Mouse (Mus musculus) E14TG2a.4 (cell line): Measurements from ENCODE around the gene Plxna3.

Experiments used
- H3K27me3 ChIP-seq: 2 replicates; pipeline ENCODE4 v1.6.1; 2014; ENCODE audit warnings: low read length, control low read depth; ENCODE audit not compliant: insufficient read depth
- H3K36me3 ChIP-seq: 2 replicates; pipeline ENCODE4 v1.6.1; 2014; ENCODE audit warnings: low read length, control low read depth; ENCODE audit not compliant: insufficient read depth
- H3K4me1 ChIP-seq: replicated peaks from 2 replicates; pipeline ENCODE4 v1.6.1; 2014; ENCODE audit warnings: low read depth, low read length, control low read depth
- H3K4me3 ChIP-seq: replicated peaks from 2 replicates; pipeline ENCODE4 v1.5.1; 2014; ENCODE audit warnings: mild to moderate bottlenecking, low read length
- H3K9me3 ChIP-seq: 2 replicates; pipeline ENCODE4 v1.6.1; 2014; ENCODE audit warnings: low read length, control low read depth
- CTCF ChIP-seq: conservative IDR thresholded peaks from 2 replicates; pipeline ENCODE4 v1.5.1; 2014; ENCODE audit warnings: low read length
- NANOG ChIP-seq: IDR thresholded peaks from 2 replicates; pipeline ENCODE4 v1.6.1; 2014; ENCODE audit warnings: borderline replicate concordance, low read length, mixed read lengths
- POU5F1 ChIP-seq: IDR thresholded peaks from 2 replicates; pipeline ENCODE4 v1.6.1; 2014; ENCODE audit warnings: low read length, borderline replicate concordance

Plxna3 gene

GRCm38 (mm10) chrX:74359171-74359570 lies 30.3 kb downstream of the Plxna3 start:
- no peaks in the 10 kb centered on the region for H3K27me3 ChIP-seq
- TF ChIP-seq POU5F1 (no peak), CTCF (no peak), NANOG (no peak)

DNA sequence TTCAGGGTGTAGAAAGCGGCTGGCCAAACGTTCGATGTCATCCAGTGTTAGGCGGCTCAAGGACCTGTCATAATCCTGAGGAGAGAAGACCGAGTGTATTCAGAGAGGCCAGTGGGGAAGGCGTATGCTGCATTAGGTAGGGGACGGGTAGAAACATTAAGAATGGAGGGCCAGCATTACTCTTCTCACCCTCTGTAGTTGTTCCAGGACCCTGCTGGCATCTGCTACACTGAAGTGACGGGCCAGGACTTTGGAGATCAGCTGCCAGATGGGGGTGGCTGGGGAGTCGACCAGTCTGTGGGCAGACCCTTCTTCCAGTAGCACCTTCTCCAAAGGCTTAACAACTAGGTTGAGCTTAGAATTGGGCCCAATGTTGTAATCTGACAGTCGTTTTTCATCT lies 38.6 kb downstream of the Plxna3 start:
- no peak for TF ChIP-seq POU5F1
- Histone ChIP-seq H3K4me3 (peak overlapping the region; percentile 81), H3K36me3 (peaks cover 33% of the 10 kb centered on the region), H3K4me1 (peaks cover 27% of the 10 kb centered on the region), H3K27me3 (no peaks in the 10 kb centered on the region), H3K9me3 (no peaks in the 10 kb centered on the region)

More at GRCm38 (mm10) chrX:74359171-74359570, 30.3 kb downstream of the Plxna3 start:
- no peaks in the 10 kb centered on the region for H3K9me3 ChIP-seq
- no peaks in the 10 kb centered on the region; the same call in 1 of the 2 replicates for H3K4me1 ChIP-seq
- no peaks in the 10 kb centered on the region for H3K36me3 ChIP-seq
- no peak overlapping the region for H3K4me3 ChIP-seq

GRCm38 (mm10) chrX:74368209-74368909 lies 39.5 kb downstream of the Plxna3 start:
- no peaks in the 10 kb centered on the region for H3K9me3 ChIP-seq
- H3K27me3 ChIP-seq = no peaks in the 10 kb centered on the region
- H3K4me1 ChIP-seq = peaks cover 29% of the 10 kb centered on the region
- peak overlapping the region; percentile 81 for H3K4me3 ChIP-seq
- no peak for TF ChIP-seq NANOG
- TF ChIP-seq CTCF = no peak
- no peak for TF ChIP-seq POU5F1
- peaks cover 33% of the 10 kb centered on the region for H3K36me3 ChIP-seq

DNA sequence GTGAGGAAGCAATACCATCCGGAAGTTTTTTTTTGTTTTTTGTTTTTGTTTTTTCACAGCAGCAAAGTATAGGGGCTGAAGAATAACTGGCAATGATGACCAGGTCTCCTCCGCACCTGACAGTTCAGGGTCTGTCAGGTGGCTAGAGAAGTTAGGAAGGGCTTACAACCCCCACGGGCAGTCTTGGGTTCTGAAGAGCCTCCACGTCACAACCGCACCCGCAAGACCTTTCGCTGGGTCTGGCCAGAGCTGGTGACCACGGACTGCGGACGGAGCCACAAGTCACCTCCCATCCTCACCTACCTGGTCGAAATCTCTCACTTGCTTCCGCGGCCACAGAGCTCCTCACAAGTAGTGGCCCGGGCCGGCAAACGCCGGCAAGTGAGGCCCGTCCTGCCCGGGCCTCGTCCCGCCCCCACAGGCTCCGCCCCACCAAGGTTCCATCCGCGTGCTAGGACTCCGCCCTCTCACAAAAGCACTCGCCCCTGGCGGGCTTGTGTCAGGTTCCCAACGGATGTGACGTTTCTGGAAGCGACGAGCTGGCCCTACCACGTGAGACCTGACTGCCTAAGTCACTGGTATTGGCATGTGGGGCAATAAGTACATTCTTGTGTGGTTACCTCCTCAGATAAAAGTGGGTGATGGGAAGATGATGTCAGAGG lies 44.2 kb downstream of the Plxna3 start, which contains the start of the genes Ubl4a and Slc10a3:
TSS of gene Ubl4a (minus strand) at position 331 of the 662 bp plus-strand sequence.
TSS of gene Slc10a3 (minus strand) at position 462 of the 662 bp plus-strand sequence.
- H3K27me3 ChIP-seq = no peaks in the 10 kb centered on the region
- H3K36me3 ChIP-seq = peaks cover 11% of the 10 kb centered on the region
- peak within 1 kb of the TSS; percentile 75 for H3K4me3 ChIP-seq
- H3K9me3 ChIP-seq = no peaks in the 10 kb centered on the region
- H3K4me1 ChIP-seq = peaks cover 21% of the 10 kb centered on the region
- TF ChIP-seq CTCF (no peak), NANOG (no peak), POU5F1 (no peak)

DNA sequence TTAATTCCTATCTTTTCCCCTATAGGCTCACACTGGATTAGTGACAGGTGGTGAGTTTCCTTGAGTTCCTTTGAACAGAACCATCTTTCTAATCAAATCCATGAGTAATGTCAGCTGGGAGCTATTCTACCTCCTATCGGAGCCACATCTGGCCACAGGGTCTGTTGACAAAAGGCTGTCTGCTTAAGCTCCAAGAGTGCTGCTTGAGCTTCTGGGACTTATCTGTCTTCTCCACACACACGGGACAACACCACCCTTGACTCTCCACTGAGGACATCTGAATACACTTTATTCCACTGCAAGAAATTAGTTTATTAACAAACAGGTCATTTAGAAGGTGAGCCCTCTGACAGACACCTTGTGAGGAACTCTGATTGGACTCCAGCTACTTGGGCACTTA lies 55.6 kb downstream of the Plxna3 start:
- no peak for TF ChIP-seq NANOG
- TF ChIP-seq POU5F1 = no peak
- no peak for TF ChIP-seq CTCF
- H3K27me3 ChIP-seq = no peaks in the 10 kb centered on the region
- no peak overlapping the region for H3K4me3 ChIP-seq
- H3K9me3 ChIP-seq = no peaks in the 10 kb centered on the region
- peaks cover 32% of the 10 kb centered on the region for H3K36me3 ChIP-seq
- no peaks in the 10 kb centered on the region for H3K4me1 ChIP-seq

GRCm38 (mm10) chrX:74388153-74388552 lies 59.3 kb downstream of the Plxna3 start:
- no peak for TF ChIP-seq NANOG
- no peak for TF ChIP-seq CTCF
- TF ChIP-seq POU5F1 = no peak
- H3K27me3 ChIP-seq = no peaks in the 10 kb centered on the region
- H3K4me1 ChIP-seq = no peaks in the 10 kb centered on the region; the same call in 1 of the 2 replicates
- no peaks in the 10 kb centered on the region for H3K9me3 ChIP-seq
- H3K36me3 ChIP-seq = peaks cover 39% of the 10 kb centered on the region
- no peak overlapping the region for H3K4me3 ChIP-seq

DNA sequence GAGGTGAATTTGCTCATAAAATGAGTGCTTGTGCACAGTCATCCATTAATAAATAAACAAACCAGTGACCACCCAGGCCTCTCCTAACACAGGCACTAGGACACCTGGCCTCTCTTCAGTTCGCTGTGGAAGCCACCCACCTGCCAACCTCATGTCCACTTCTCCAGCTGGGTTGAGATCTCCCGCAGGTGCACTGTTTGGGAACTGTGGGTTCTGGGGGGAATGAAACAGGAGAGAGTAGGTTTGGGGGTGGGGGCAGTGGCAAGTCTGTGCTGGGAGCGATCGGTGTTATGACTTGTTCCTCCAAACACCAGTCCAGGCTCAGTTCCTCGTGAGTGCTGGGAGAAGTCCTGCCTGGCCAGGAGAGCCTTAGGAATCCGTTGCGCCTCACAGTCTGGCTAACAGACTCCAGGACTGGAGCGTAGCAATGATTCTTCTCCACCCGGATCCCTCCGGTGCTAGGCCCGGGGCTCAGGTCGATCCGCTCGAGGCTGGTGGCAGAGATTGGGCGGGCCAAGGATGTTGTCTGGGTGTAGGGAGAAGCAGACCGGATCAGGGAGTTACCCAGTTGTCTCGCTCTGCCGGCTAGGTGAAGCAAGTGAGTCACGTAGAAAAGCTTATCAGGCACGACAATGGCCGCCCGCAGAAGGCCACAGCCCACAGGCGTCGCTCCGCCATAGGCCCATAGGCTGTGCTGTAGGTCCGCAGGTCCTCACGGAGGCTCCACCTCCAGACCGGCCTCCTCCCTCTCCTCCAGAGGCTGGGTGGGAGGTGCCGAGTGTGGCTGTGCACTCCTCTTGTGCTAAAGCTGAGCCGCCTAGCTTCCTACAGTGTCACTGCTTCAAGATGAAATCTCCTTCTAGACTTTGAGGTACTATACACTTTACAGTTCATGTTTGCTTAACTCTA lies 63.9 kb downstream of the Plxna3 start, which contains the start of the genes Fam3a and Ikbkg:
TSS of gene Fam3a (minus strand) at position 738 of the 909 bp plus-strand sequence.
TSS of gene Ikbkg (plus strand) at position 756 of the 909 bp plus-strand sequence.
- H3K4me1 ChIP-seq = peaks cover 5% of the 10 kb centered on the region; the same call in 1 of the 2 replicates
- peaks cover 8% of the 10 kb centered on the region for H3K36me3 ChIP-seq
- TF ChIP-seq CTCF (no peak), POU5F1 (no peak), NANOG (no peak)
- H3K9me3 ChIP-seq = no peaks in the 10 kb centered on the region
- H3K4me3 ChIP-seq = peak within 1 kb of the TSS; percentile 83
- no peaks in the 10 kb centered on the region for H3K27me3 ChIP-seq
